Mouse (Mus musculus) kidney, embryonic 14.5 days (tissue): ENCODE measurements at regions not wholly inside any gene's neighbourhood (a gene's known extent, or its start where the extent isn't known, plus 50 kb on each side); places are given as distances from the start of the nearest gene placed in this dataset.

Experiments
- ATAC-seq: fragments of 200-750 bp; cut with Nextera tagmentation; 2 replicates; pipeline ENCODE4 v1.8.0; 2017; ENCODE audit warnings: moderate number of reproducible peaks, mild to moderate bottlenecking, moderate TSS enrichment, moderate library complexity; ENCODE audit not compliant: low FRiP score, low TSS enrichment
- H3K27ac ChIP-seq: fragments of 300-500 bp; sonication (generic); 2 replicates; pipeline ENCODE4 v1.5.1; 2014; ENCODE audit warnings: low read depth, mild to moderate bottlenecking, low read length, moderate library complexity, mixed read lengths
- H3K27me3 ChIP-seq: fragments of 300-500 bp; sonication (generic); 2 replicates; pipeline ENCODE4 v1.6.1; 2014; ENCODE audit warnings: mild to moderate bottlenecking, low read length; ENCODE audit not compliant: control insufficient read depth, insufficient read depth
- H3K36me3 ChIP-seq: fragments of 300-500 bp; sonication (generic); 2 replicates; pipeline ENCODE4 v1.6.1; 2014; ENCODE audit warnings: low read length, mixed read lengths; ENCODE audit not compliant: control insufficient read depth, insufficient read depth
- H3K4me1 ChIP-seq: fragments of 300-500 bp; sonication (generic); 2 replicates; pipeline ENCODE4 v1.6.1; 2014; ENCODE audit warnings: low read length, mixed read lengths; ENCODE audit not compliant: control insufficient read depth, insufficient read depth
- H3K4me2 ChIP-seq: fragments of 300-500 bp; sonication (generic); replicated peaks from 2 replicates; pipeline ENCODE4 v1.6.1; 2014; ENCODE audit warnings: low read depth, mild to moderate bottlenecking, low read length
- H3K4me3 ChIP-seq: fragments of 300-500 bp; sonication (generic); 2 replicates; pipeline ENCODE4 v1.5.1; 2014; ENCODE audit warnings: mild to moderate bottlenecking, low read length
- H3K9ac ChIP-seq: fragments of 300-500 bp; sonication (generic); 2 replicates; pipeline ENCODE4 v1.6.1; 2014; ENCODE audit warnings: low read depth, mild to moderate bottlenecking, low read length, moderate library complexity
- H3K9me3 ChIP-seq: fragments of 300-500 bp; sonication (generic); 2 replicates; pipeline ENCODE4 v1.6.1; 2016; ENCODE audit warnings: low read length; ENCODE audit not compliant: control insufficient read depth
- WGBS: fragments of 180-500 bp; shearing (Covaris S2); extraction: QIAGEN DNeasy Blood & Tissue Kit; methylation state at CpG from one replicate; pipeline ENCODE4 v1.1.7; 2014; 5-methylcytosine and 5-hydroxymethylcytosine counted together

DNA sequence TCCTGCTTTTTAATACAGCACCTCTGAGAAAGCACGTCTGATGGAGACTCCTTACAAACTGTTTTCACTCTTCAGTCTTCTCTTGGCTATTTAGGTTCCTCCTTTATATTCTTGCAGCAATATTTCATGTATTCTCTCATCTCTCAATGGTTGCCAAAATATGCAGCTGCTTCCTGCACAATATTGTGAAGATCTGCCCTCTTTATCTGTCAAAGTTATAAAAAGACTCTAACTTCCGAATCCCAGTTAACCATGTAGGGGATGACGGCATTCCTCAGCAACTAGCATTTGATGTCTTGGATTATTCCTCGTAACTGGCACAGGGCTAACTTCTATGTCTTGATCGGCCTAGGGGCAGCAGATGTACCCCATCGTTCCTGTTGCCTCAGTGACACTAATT lies 102.8 kb upstream of the 4933402D24Rik start:
- Histone ChIP-seq H3K4me1 (no peaks in the 10 kb centered on the region), H3K9me3 (no peaks in the 10 kb centered on the region), H3K27me3 (no peaks in the 10 kb centered on the region), H3K27ac (no peak overlapping the region; the same call in 1 of the 2 replicates), H3K9ac (no peak overlapping the region), H3K4me2 (no peak overlapping the region), H3K4me3 (no peak overlapping the region), H3K36me3 (no peaks in the 10 kb centered on the region)
- ATAC-seq: no peak
- 75% methylated on average over 6 of the region's 6 CpGs for WGBS

DNA sequence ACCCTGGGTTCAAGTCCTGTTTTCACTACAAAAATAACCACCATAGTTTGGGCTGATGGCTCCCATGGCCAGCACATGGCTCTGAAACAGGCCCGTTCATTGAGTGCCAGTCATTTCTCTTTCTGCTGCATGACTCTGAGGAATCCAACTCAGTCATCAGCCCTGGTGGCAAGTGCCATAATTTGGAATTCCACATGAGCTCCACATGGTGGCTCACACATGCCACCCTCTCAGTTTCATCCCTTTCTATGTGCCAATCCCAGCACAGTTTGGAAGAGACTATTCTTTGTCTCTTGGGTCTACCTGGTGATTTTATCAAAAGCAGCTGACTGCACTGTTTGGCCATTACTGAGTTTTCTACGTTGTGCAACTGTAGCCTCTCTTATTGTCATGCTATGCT lies 100.3 kb upstream of the 4933402D24Rik start:
- Histone ChIP-seq H3K4me2 (no peak overlapping the region), H3K27ac (no peak overlapping the region), H3K9me3 (no peaks in the 10 kb centered on the region), H3K4me1 (no peaks in the 10 kb centered on the region), H3K4me3 (no peak overlapping the region), H3K36me3 (no peaks in the 10 kb centered on the region), H3K9ac (no peak overlapping the region), H3K27me3 (no peaks in the 10 kb centered on the region)
- no peak for ATAC-seq
- 84% methylated on average over 2 of the region's 2 CpGs for WGBS

DNA sequence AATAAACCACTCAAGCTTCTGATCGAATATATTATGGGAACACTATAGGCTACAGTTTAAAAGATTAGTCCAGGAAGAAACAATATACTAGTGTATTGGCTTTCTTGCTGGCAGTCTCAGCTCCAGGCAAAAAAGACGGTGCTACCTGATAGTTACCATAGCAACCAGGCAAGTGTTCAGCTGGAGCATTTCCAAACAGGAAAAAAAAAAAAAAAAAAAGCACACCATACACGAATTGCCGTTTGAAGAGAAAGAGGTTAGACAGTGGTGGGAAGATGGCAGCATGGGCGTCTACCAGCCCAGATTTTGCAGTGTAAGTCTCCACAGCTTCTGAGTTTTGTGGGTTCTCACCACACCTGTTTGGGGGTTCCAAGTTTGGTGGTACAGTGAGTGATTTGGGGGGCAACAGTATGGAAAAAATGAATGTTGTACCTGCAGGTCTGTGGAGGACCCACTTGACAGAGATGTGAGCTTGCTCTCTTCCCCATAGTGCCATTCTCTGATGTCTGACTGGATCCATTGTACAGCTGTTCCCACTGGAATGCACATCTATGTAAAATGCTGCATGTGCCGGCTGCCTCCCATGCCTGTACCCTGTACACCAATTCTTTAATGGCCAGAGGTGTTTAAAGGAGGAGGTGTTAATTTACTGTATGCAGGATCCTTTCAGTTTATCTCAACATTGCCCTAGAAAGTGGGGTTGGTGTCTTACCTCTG lies 89.0 kb upstream of the 4933402D24Rik start:
- H3K4me1 ChIP-seq: no peaks in the 10 kb centered on the region
- 49% methylated on average over 6 of the region's 6 CpGs for WGBS
- ATAC-seq: no peak
- no peaks in the 10 kb centered on the region for H3K9me3 ChIP-seq
- H3K27me3 ChIP-seq: no peaks in the 10 kb centered on the region
- no peak overlapping the region for H3K4me2 ChIP-seq
- H3K9ac ChIP-seq: no peak overlapping the region
- no peaks in the 10 kb centered on the region for H3K36me3 ChIP-seq
- no peak overlapping the region for H3K4me3 ChIP-seq
- H3K27ac ChIP-seq: no peak overlapping the region

DNA sequence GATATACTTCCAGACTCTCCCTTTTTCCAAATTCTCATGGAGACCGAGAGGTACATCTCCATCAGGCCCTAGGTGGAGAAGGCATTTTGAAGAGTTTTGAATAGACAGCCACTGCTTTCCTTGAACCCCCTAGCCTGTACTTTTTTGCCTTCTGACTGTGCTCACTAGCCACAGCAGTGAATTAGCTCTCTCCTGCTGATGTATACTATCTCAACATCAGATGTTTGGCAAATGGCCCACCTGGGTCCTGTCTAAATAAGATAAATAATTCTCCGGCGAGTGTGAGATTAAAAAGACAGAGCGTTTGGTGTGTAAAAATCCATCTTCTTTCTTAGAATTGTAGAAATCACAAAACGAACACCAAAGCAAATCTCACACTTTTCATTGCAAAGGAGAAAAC lies 88.4 kb upstream of the 4933402D24Rik start:
- Histone ChIP-seq H3K9me3 (no peaks in the 10 kb centered on the region), H3K4me3 (no peak overlapping the region), H3K4me2 (no peak overlapping the region), H3K27ac (no peak overlapping the region), H3K4me1 (no peaks in the 10 kb centered on the region), H3K36me3 (no peaks in the 10 kb centered on the region), H3K27me3 (no peaks in the 10 kb centered on the region), H3K9ac (no peak overlapping the region)
- 60% methylated on average over 5 of the region's 5 CpGs for WGBS
- ATAC-seq: no peak

DNA sequence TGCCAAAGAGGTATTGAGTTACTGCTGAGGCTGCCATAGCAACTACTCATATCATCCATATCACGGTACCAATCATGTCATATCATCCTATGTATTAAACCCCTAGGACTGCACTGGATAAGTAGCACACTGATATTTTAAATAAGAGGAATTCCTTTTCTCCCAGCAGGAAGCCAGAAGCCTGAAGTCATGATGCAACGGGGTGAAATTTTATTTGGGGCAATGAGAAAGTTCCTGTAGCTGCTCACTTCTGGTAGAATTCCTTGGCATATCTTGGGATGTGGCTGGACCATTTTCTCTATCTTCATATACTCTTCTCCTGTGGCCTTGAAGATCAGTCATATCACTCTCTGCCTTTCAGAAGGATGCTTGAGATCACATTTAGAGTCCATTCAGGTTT lies 87.3 kb upstream of the 4933402D24Rik start:
- 87% methylated on average over 2 of the region's 2 CpGs for WGBS

DNA sequence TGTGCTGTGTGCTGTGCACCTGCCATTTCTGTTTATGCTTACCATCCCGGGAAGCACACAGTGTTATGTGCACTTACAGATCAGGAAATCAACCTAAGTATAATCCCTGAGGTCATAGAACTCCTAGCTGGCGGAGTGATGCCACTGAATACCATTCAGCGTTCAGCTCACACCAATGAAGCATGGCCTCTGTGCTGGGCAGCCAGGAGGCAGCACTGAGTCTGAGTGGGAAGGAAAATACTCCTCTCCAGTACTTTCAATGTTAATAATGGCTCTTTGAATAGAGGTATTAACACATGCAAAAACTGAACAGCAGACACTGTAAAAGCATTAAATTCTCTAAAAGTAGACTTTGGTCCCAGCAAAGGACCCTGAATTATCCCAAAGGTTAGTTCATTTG lies 85.7 kb upstream of the 4933402D24Rik start:
- Histone ChIP-seq H3K27ac (no peak overlapping the region), H3K9ac (no peak overlapping the region), H3K36me3 (no peaks in the 10 kb centered on the region), H3K4me3 (no peak overlapping the region), H3K27me3 (no peaks in the 10 kb centered on the region), H3K9me3 (no peaks in the 10 kb centered on the region), H3K4me1 (no peaks in the 10 kb centered on the region), H3K4me2 (no peak overlapping the region)
- WGBS: 70% methylated on average over 3 of the region's 3 CpGs
- ATAC-seq: no peak

More for the DNA sequence above, 87.3 kb upstream of the 4933402D24Rik start:
- H3K4me1 ChIP-seq: no peaks in the 10 kb centered on the region
- no peak overlapping the region for H3K4me2 ChIP-seq
- H3K27ac ChIP-seq: no peak overlapping the region
- H3K9ac ChIP-seq: no peak overlapping the region
- H3K27me3 ChIP-seq: no peaks in the 10 kb centered on the region
- ATAC-seq: no peak
- H3K9me3 ChIP-seq: no peaks in the 10 kb centered on the region
- H3K36me3 ChIP-seq: no peaks in the 10 kb centered on the region
- H3K4me3 ChIP-seq: no peak overlapping the region

DNA sequence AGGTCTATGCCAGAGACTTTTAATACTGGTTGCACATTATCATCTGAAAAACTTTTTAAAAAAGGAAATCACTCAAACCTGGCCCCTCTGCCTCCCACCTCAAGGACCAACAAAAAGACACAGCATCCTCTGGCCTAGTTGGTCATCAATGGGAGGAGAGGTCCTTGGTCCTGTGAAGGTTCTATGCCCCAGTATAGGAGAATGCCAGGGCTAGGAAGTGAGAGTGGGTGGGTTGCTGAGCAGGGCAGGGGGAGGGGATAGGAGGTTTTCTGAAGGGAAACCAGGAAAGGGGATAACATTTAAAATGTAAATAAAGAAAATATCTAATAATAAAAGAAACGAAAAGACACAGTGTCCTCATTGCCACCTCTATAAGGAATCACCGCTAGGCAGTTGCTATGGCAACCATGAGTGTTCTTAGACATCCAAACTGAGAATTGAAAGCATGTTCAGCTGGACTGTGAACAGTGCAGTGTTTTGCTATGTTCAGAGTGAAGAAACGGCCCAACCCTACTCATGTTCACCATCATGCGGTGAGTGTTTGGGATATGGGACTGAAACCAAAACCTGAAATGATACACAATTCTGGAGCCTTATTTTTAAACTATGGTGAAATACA lies 82.5 kb upstream of the 4933402D24Rik start:
- H3K4me1 ChIP-seq: no peaks in the 10 kb centered on the region
- no peak overlapping the region for H3K4me3 ChIP-seq
- ATAC-seq: no peak
- WGBS: 93% methylated on average over 4 of the region's 4 CpGs
- no peaks in the 10 kb centered on the region for H3K27me3 ChIP-seq
- H3K36me3 ChIP-seq: no peaks in the 10 kb centered on the region
- H3K4me2 ChIP-seq: no peak overlapping the region
- no peak overlapping the region for H3K9ac ChIP-seq
- H3K27ac ChIP-seq: no peak overlapping the region
- no peaks in the 10 kb centered on the region for H3K9me3 ChIP-seq

DNA sequence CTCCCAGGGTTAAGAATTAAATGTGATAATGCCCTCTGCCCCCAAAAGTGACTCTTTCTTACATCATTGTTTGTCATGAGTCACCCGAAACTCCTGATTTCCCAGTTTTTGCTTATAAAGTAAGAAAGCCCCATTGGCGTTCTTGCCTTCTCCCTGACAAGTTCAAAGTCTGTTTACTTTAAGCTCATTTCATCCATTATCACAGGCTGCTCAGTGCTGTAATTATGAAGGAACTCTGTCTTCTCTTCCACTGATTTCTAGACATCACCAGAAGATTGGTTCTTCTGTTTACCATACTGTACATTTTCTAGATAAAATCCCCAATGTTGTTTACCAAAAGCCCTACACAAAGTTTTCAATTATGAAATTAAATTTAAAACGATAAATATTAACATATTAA lies 81.2 kb upstream of the 4933402D24Rik start:
- Histone ChIP-seq H3K27me3 (no peaks in the 10 kb centered on the region), H3K9ac (no peak overlapping the region), H3K4me3 (no peak overlapping the region), H3K27ac (no peak overlapping the region), H3K36me3 (no peaks in the 10 kb centered on the region), H3K4me2 (no peak overlapping the region), H3K4me1 (no peaks in the 10 kb centered on the region), H3K9me3 (no peaks in the 10 kb centered on the region)
- 74% methylated on average over 3 of the region's 3 CpGs for WGBS
- ATAC-seq: no peak

DNA sequence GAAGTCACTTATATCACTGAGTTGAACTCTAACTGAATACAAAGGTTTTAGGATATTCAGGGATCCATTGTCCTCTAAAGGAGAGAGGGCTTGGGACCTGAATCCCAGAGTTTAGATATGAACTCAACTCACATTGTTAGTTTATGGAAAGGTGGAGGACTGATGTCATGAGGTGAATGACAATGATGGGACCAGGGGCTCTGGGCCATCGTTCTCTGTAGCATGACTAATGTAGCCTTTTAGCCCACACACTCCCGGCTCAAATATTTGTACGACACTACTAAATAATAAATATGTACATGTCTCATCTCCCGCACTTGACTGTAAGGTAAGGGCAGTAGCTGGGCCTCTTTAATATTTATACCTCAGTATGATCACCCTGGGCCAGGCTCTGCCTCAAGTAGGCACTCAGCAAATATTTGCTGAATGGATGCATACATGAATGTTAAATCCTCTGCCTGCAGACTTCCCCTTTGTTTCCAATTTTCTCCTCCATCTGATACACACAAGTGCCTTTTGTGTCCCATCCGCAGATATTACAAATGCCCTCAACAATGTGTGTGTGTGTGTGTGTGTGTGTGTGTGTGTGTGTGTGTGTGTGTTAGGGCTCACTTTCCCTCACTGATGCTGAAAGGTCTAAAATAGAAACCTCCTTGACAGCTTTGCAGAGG lies 59.2 kb upstream of the 4933402D24Rik start:
- Histone ChIP-seq H3K4me3 (no peak overlapping the region), H3K9ac (no peak overlapping the region), H3K9me3 (no peaks in the 10 kb centered on the region), H3K4me2 (no peak overlapping the region), H3K27ac (no peak overlapping the region), H3K36me3 (no peaks in the 10 kb centered on the region), H3K27me3 (no peaks in the 10 kb centered on the region), H3K4me1 (no peaks in the 10 kb centered on the region)
- 91% methylated on average over 5 of the region's 5 CpGs for WGBS
- no peak for ATAC-seq
